Mouse (Mus musculus) limb, embryonic 10.5 days (tissue): Measurements from ENCODE around the gene Kcnj12. TPM values are rescaled to one million over a fixed set of nuclear protein-coding genes. Genes with fewer than 3 reads are reported as not detected.
A peak's percentile ranks its signal among the peaks of the same experiment; 100 is the strongest.

Source experiments
- DNase-seq: peaks from one replicate; pipeline ENCODE4 v3.0.0-alpha.2; 2017; ENCODE audit warnings: low spot score
- H3K27ac ChIP-seq: fragments of 300-500 bp; sonication (generic); 2 replicates; pipeline ENCODE4 v1.5.1; 2016; ENCODE audit warnings: mild to moderate bottlenecking
- H3K27me3 ChIP-seq: fragments of 300-500 bp; sonication (generic); 2 replicates; pipeline ENCODE4 v1.6.1; 2016; ENCODE audit warnings: low read depth, mild to moderate bottlenecking; ENCODE audit not compliant: poor library complexity, severe bottlenecking
- H3K36me3 ChIP-seq: fragments of 300-500 bp; sonication (generic); 2 replicates; pipeline ENCODE4 v1.6.1; 2016; ENCODE audit warnings: mild to moderate bottlenecking, moderate library complexity
- H3K4me1 ChIP-seq: fragments of 300-500 bp; sonication (generic); 2 replicates; pipeline ENCODE4 v1.6.1; 2016
- H3K4me3 ChIP-seq: fragments of 300-500 bp; sonication (generic); 2 replicates; pipeline ENCODE4 v1.5.1; 2016; ENCODE audit warnings: mild to moderate bottlenecking, moderate library complexity
- H3K9me3 ChIP-seq: fragments of 300-500 bp; sonication (generic); replicated peaks from 2 replicates; pipeline ENCODE4 v1.6.1; 2016; ENCODE audit warnings: mild to moderate bottlenecking
- WGBS: fragments of 180-500 bp; shearing (Covaris S2); methylation state at CpG from one replicate; pipeline ENCODE4 v1.1.7; 2016; 5-methylcytosine and 5-hydroxymethylcytosine counted together
- polyA plus RNA-seq: library from polyadenylated mRNA; unstranded; fragments of >200 nt; fragmentation: Nextera tagmentation; extraction: Ambion mirVana; gene quantifications from 2 replicates; pipeline ENCODE4 v1.2.1, GENCODE M21; 2016

The Kcnj12 gene
- 0.11 and 0.25 TPM in 2 replicates for polyA plus RNA-seq

- peak; percentile 58 for DNase-seq
- H3K4me1 ChIP-seq: peaks cover 49% of the 10 kb centered on the region
- under 1% methylated on average over 81 of the region's 81 CpGs for WGBS
- H3K4me3 ChIP-seq: peak within 1 kb of the TSS; percentile 64
- peaks cover 97% of the 10 kb centered on the region for H3K27me3 ChIP-seq
- H3K36me3 ChIP-seq: no peaks in the 10 kb centered on the region
- H3K9me3 ChIP-seq: no peaks in the 10 kb centered on the region
- peak within 1 kb of the TSS; percentile 66 for H3K27ac ChIP-seq
These were observed at the start of gene Kcnj12 for GRCm38 (mm10) chr11:61022550-61023391. Gene Kcnj12 (plus strand): TSS chr11:61022564.

GRCm38 (mm10) chr11:60975097-60975496, 47.3 kb upstream of the Kcnj12 start:
- DNase-seq: no peak
- 84% methylated on average over 11 of the region's 11 CpGs for WGBS
- no peaks in the 10 kb centered on the region for H3K36me3 ChIP-seq
- no peak overlapping the region for H3K27ac ChIP-seq
- H3K9me3 ChIP-seq: no peaks in the 10 kb centered on the region
- no peaks in the 10 kb centered on the region for H3K27me3 ChIP-seq
- H3K4me1 ChIP-seq: 0 out of 2 replicates have a peak, but pooled peaks cover 10% of the 10 kb centered on the region
- H3K4me3 ChIP-seq: no peak overlapping the region

- no peak overlapping the region for H3K27ac ChIP-seq
- no peaks in the 10 kb centered on the region for H3K9me3 ChIP-seq
- no peaks in the 10 kb centered on the region for H3K36me3 ChIP-seq
- 59% methylated on average over 2 of the region's 2 CpGs for WGBS
- H3K4me1 ChIP-seq: 0 out of 2 replicates have a peak, but pooled peaks cover 10% of the 10 kb centered on the region
- H3K27me3 ChIP-seq: no peaks in the 10 kb centered on the region
- no peak for DNase-seq
- no peak overlapping the region for H3K4me3 ChIP-seq
These were observed 46.1 kb upstream of the Kcnj12 start for GRCm38 (mm10) chr11:60976234-60976633.

- DNase-seq: no peak
- Histone ChIP-seq H3K9me3 (no peaks in the 10 kb centered on the region), H3K36me3 (no peaks in the 10 kb centered on the region), H3K27ac (no peak overlapping the region), H3K4me3 (no peak overlapping the region), H3K27me3 (no peaks in the 10 kb centered on the region), H3K4me1 (peaks cover 10% of the 10 kb centered on the region; the same call in 1 of the 2 replicates)
- 30% methylated on average over 8 of the region's 8 CpGs for WGBS
These were observed 45.6 kb upstream of the Kcnj12 start for GRCm38 (mm10) chr11:60976742-60977141.

GRCm38 (mm10) chr11:60977153-60977552, 45.2 kb upstream of the Kcnj12 start:
- H3K4me1 ChIP-seq: peaks cover 15% of the 10 kb centered on the region; the same call in 1 of the 2 replicates
- no peaks in the 10 kb centered on the region for H3K27me3 ChIP-seq
- H3K4me3 ChIP-seq: no peak overlapping the region
- no peak overlapping the region for H3K27ac ChIP-seq
- 62% methylated on average over 3 of the region's 3 CpGs for WGBS
- H3K9me3 ChIP-seq: no peaks in the 10 kb centered on the region
- no peaks in the 10 kb centered on the region for H3K36me3 ChIP-seq
- no peak for DNase-seq

- Histone ChIP-seq H3K27ac (no peak overlapping the region), H3K27me3 (no peaks in the 10 kb centered on the region), H3K9me3 (no peaks in the 10 kb centered on the region), H3K4me1 (peaks cover 16% of the 10 kb centered on the region; the same call in 1 of the 2 replicates), H3K36me3 (no peaks in the 10 kb centered on the region), H3K4me3 (no peak overlapping the region)
- no peak for DNase-seq
- WGBS: 76% methylated on average over 2 of the region's 2 CpGs
These were observed 43.7 kb upstream of the Kcnj12 start for GRCm38 (mm10) chr11:60978658-60979057.

GRCm38 (mm10) chr11:60979788-60980187, 42.6 kb upstream of the Kcnj12 start:
- peaks cover 16% of the 10 kb centered on the region; the same call in 1 of the 2 replicates for H3K4me1 ChIP-seq
- H3K36me3 ChIP-seq: no peaks in the 10 kb centered on the region
- DNase-seq: no peak
- no peak overlapping the region for H3K27ac ChIP-seq
- no peaks in the 10 kb centered on the region for H3K27me3 ChIP-seq
- 88% methylated on average over 5 of the region's 5 CpGs for WGBS
- no peaks in the 10 kb centered on the region for H3K9me3 ChIP-seq
- H3K4me3 ChIP-seq: no peak overlapping the region

- no peak for DNase-seq
- no peaks in the 10 kb centered on the region for H3K9me3 ChIP-seq
- H3K4me1 ChIP-seq: peaks cover 11% of the 10 kb centered on the region; the same call in 1 of the 2 replicates
- no peaks in the 10 kb centered on the region for H3K27me3 ChIP-seq
- H3K27ac ChIP-seq: no peak overlapping the region
- H3K4me3 ChIP-seq: no peak overlapping the region
- WGBS: 68% methylated on average over 14 of the region's 14 CpGs
- no peaks in the 10 kb centered on the region for H3K36me3 ChIP-seq
These were observed 40.5 kb upstream of the Kcnj12 start for GRCm38 (mm10) chr11:60981693-60982486.

GRCm38 (mm10) chr11:60984912-60985558, 37.3 kb upstream of the Kcnj12 start:
- WGBS: 77% methylated on average over 13 of the region's 13 CpGs
- DNase-seq: no peak
- H3K36me3 ChIP-seq: no peaks in the 10 kb centered on the region

GRCm38 (mm10) chr11:60990428-60990827, 31.9 kb upstream of the Kcnj12 start:
- Histone ChIP-seq H3K9me3 (no peaks in the 10 kb centered on the region), H3K4me1 (no peaks in the 10 kb centered on the region), H3K4me3 (no peak overlapping the region), H3K36me3 (no peaks in the 10 kb centered on the region), H3K27me3 (no peaks in the 10 kb centered on the region), H3K27ac (no peak overlapping the region)
- 80% methylated on average over 3 of the region's 3 CpGs for WGBS
- no peak for DNase-seq

More at GRCm38 (mm10) chr11:60984912-60985558, 37.3 kb upstream of the Kcnj12 start:
- no peak overlapping the region for H3K27ac ChIP-seq
- no peaks in the 10 kb centered on the region for H3K27me3 ChIP-seq
- no peaks in the 10 kb centered on the region for H3K9me3 ChIP-seq
- peaks cover 6% of the 10 kb centered on the region; the same call in 1 of the 2 replicates for H3K4me1 ChIP-seq
- no peak overlapping the region for H3K4me3 ChIP-seq

- H3K27ac ChIP-seq: no peak overlapping the region
- H3K4me1 ChIP-seq: peaks cover 62% of the 10 kb centered on the region
- WGBS: 85% methylated on average over 8 of the region's 8 CpGs
- H3K9me3 ChIP-seq: no peaks in the 10 kb centered on the region
- H3K4me3 ChIP-seq: no peak overlapping the region
- no peaks in the 10 kb centered on the region for H3K27me3 ChIP-seq
- DNase-seq: no peak
- H3K36me3 ChIP-seq: no peaks in the 10 kb centered on the region
These were observed 19.6 kb upstream of the Kcnj12 start for GRCm38 (mm10) chr11:61002736-61003135.

GRCm38 (mm10) chr11:61004046-61004445, 18.3 kb upstream of the Kcnj12 start:
- Histone ChIP-seq H3K36me3 (no peaks in the 10 kb centered on the region), H3K27ac (peak overlapping the region; percentile 56; the same call in 1 of the 2 replicates), H3K4me3 (no peak overlapping the region), H3K9me3 (no peaks in the 10 kb centered on the region), H3K27me3 (no peaks in the 10 kb centered on the region), H3K4me1 (peaks cover 72% of the 10 kb centered on the region)
- DNase-seq: peak; percentile 51
- 12% methylated on average over 4 of the region's 4 CpGs for WGBS
